Mouse (Mus musculus) stomach, postnatal 0 days (tissue): ENCODE results near the gene Klhl8.

ENCODE experiments used
- CTCF ChIP-seq: IDR thresholded peaks from 2 replicates; pipeline ENCODE4 v1.5.1; 2016; ENCODE audit warnings: antibody characterized with exemption, low read depth, mild to moderate bottlenecking, moderate library complexity
- EP300 ChIP-seq: optimal IDR thresholded peaks from 2 replicates; pipeline ENCODE3; 2016; ENCODE audit warnings: antibody characterized with exemption

DNA sequence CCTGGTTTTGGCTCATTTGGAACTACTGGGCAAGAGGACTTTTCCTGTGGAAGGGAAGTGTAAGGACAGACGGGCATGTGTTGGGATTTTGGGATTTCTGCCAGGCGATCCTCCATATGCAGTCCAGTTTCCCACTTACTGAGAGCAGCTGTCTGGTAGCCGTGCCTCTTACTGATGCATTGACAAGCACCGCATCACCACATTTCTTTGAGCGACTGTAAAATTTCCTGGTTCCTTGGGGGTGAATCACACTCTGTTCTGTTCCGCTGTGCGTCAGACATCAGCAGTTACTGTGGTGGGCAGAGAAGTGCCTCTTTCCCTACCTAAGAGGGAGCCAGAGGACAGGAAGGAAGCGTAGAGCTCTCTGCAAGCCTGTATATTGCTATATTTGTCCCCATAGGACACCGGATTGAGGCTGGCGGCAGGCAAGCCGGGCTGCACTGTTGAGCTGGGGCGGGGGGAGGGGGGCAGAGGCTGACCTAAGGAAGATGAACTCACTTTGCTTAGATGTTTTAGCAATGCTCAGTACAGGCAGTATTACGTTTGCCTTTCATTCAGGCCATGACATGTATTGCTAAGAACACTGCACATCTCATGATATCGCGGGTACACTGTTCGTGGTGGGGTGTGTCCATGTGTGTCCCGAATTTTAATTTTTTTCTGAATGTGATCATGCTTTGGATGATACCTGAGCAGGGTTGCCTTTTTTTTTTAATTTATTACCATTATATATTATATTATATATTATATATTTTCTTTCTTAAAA, 56.8 kb downstream of the Klhl8 start:
- TF ChIP-seq CTCF (peak; percentile 34), EP300 (no peak)
